Mouse (Mus musculus): Measurements from ENCODE around the gene Tmem87b.

The Tmem87b gene

GRCm38 (mm10) chr2:128887866-128888550 lies 70.1 kb downstream of the Tmem87b start:
- DNase-seq (ENCODE audit: low spot score in 2 of 2) = no peak

DNA sequence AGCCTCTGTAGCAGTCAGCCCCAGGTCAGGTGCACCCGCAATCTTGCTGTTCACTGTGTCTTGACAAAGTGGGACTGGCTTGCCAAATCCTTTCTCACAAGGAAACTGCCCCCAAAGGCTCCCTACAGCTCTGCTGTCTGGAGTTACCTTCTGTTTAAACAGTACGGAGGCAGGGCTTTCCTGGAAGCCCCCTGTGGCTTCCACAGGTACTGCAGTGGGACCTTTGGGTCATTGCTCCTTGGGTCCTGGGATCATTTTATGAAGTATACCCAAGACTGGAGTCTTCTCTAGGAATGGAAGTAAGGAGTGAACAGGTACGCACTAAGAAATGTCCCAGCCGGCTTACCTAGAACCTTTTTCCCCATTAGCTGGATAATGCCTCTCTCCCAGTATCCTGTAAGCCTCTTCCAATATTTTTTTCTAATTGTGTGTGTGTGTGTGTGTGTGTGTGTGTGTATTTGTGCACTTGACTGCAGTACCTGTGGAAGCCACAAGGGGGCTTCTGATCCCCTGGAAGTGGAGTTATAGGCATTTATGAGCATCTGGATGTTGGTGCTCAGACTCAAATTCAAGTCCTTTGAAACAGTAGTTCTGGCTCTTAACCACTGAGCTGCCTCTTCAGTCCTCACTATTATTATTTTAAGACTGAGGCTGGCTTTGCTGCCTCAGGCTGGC lies 72.9 kb downstream of the Tmem87b start:
- no peak for DNase-seq (ENCODE audit: low spot score in 2 of 2)

- no peak for DNase-seq (ENCODE audit: low spot score in 2 of 2)
Measured at GRCm38 (mm10) chr2:128892180-128892721, 74.3 kb downstream of the Tmem87b start.

GRCm38 (mm10) chr2:128902843-128903242 lies 84.9 kb downstream of the Tmem87b start:
- DNase-seq (ENCODE audit: low spot score in 2 of 2) = no peak

GRCm38 (mm10) chr2:128903661-128904060 lies 85.7 kb downstream of the Tmem87b start:
- DNase-seq (ENCODE audit: low spot score in 2 of 2) = no peak

Measured in left cerebral cortex, adult 9 months (tissue).